Mouse (Mus musculus) kidney, embryonic 15.5 days (tissue): ENCODE data around the gene Acap1. TPM values are rescaled to one million over a fixed set of nuclear protein-coding genes. Genes with fewer than 3 reads are reported as not detected.

Source experiments
- ATAC-seq: fragments of 200-750 bp; cut with Nextera tagmentation; replicated peaks from 2 replicates; pipeline ENCODE4 v1.8.0; 2017; ENCODE audit warnings: moderate TSS enrichment; ENCODE audit not compliant: low FRiP score
- H3K27ac ChIP-seq: fragments of 300-500 bp; sonication (generic); 2 replicates; pipeline ENCODE4 v1.5.1; 2015; ENCODE audit warnings: mild to moderate bottlenecking, inconsistent platforms
- H3K27me3 ChIP-seq: fragments of 300-500 bp; sonication (generic); 2 replicates; pipeline ENCODE4 v1.6.1; 2015; ENCODE audit warnings: inconsistent platforms
- H3K36me3 ChIP-seq: fragments of 300-500 bp; sonication (generic); 2 replicates; pipeline ENCODE4 v1.6.1; 2015; ENCODE audit warnings: inconsistent platforms
- H3K4me1 ChIP-seq: fragments of 300-500 bp; sonication (generic); 2 replicates; pipeline ENCODE4 v1.6.1; 2015; ENCODE audit warnings: inconsistent platforms
- H3K4me2 ChIP-seq: fragments of 300-500 bp; sonication (generic); 2 replicates; pipeline ENCODE4 v1.6.1; 2015; ENCODE audit warnings: moderate library complexity, mild to moderate bottlenecking, inconsistent platforms
- H3K4me3 ChIP-seq: fragments of 300-500 bp; sonication (generic); replicated peaks from 2 replicates; pipeline ENCODE4 v1.5.1; 2015; ENCODE audit warnings: mild to moderate bottlenecking, inconsistent platforms
- H3K9ac ChIP-seq: fragments of 300-500 bp; sonication (generic); 2 replicates; pipeline ENCODE4 v1.6.1; 2015; ENCODE audit warnings: mild to moderate bottlenecking, inconsistent platforms
- H3K9me3 ChIP-seq: fragments of 300-500 bp; sonication (generic); replicated peaks from 2 replicates; pipeline ENCODE4 v1.6.1; 2016; ENCODE audit warnings: inconsistent platforms
- WGBS: fragments of 180-500 bp; shearing (Covaris S2); methylation state at CpG from one replicate; pipeline ENCODE4 v1.1.7; 2015; ENCODE audit warnings: mixed read lengths; 5-methylcytosine and 5-hydroxymethylcytosine counted together
- polyA plus RNA-seq: library from polyadenylated mRNA; unstranded; fragments of >200 nt; fragmentation: Nextera tagmentation; extraction: Ambion mirVana; gene quantifications from 2 replicates; pipeline ENCODE4 v1.2.1, GENCODE M21; 2015

Gene Acap1
- 0.58 and 0.62 TPM in 2 replicates for polyA plus RNA-seq

GRCm38 (mm10) chr11:69895291-69895690 lies at the start of gene Acap1:
Acap1 (minus strand) TSS chr11:69895539.
- no peak within 1 kb of the TSS for H3K4me2 ChIP-seq
- no peak for ATAC-seq
- no peaks in the 10 kb centered on the region for H3K9me3 ChIP-seq
- no peak within 1 kb of the TSS for H3K27ac ChIP-seq
- H3K4me1 ChIP-seq, result peaks cover 20% of the 10 kb centered on the region
- WGBS, result 69% methylated on average over 4 of the region's 4 CpGs
- no peak within 1 kb of the TSS for H3K9ac ChIP-seq
- H3K4me3 ChIP-seq, result no peak within 1 kb of the TSS
- no peaks in the 10 kb centered on the region for H3K36me3 ChIP-seq
- H3K27me3 ChIP-seq, result no peaks in the 10 kb centered on the region

GRCm38 (mm10) chr11:69940962-69941361 lies 45.6 kb upstream of the Acap1 start:
- no peak overlapping the region for H3K9ac ChIP-seq
- H3K4me3 ChIP-seq, result no peak overlapping the region
- no peak overlapping the region for H3K4me2 ChIP-seq
- H3K4me1 ChIP-seq, result peaks cover 40% of the 10 kb centered on the region
- H3K27ac ChIP-seq, result no peak overlapping the region
- peaks cover 26% of the 10 kb centered on the region for H3K27me3 ChIP-seq
- H3K36me3 ChIP-seq, result peaks cover 35% of the 10 kb centered on the region
- no peaks in the 10 kb centered on the region for H3K9me3 ChIP-seq
- WGBS, result 72% methylated on average over 4 of the region's 4 CpGs
- ATAC-seq, result no peak

- H3K4me3 ChIP-seq, result no peak overlapping the region
- WGBS, result 94% methylated on average over 17 of the region's 17 CpGs
- no peaks in the 10 kb centered on the region for H3K9me3 ChIP-seq
- no peak overlapping the region for H3K9ac ChIP-seq
- peaks cover 33% of the 10 kb centered on the region for H3K27me3 ChIP-seq
- H3K27ac ChIP-seq, result no peak overlapping the region
- no peak overlapping the region for H3K4me2 ChIP-seq
- peaks cover 45% of the 10 kb centered on the region for H3K4me1 ChIP-seq
- no peak for ATAC-seq
- peaks cover 27% of the 10 kb centered on the region for H3K36me3 ChIP-seq
These were observed 44.4 kb upstream of the Acap1 start for GRCm38 (mm10) chr11:69939731-69940130.

- H3K9me3 ChIP-seq, result no peaks in the 10 kb centered on the region
- peaks cover 51% of the 10 kb centered on the region for H3K4me1 ChIP-seq
- no peak overlapping the region for H3K4me2 ChIP-seq
- WGBS, result 54% methylated on average over 5 of the region's 5 CpGs
- ATAC-seq, result no peak
- peaks cover 22% of the 10 kb centered on the region for H3K36me3 ChIP-seq
- no peak overlapping the region for H3K9ac ChIP-seq
- no peak overlapping the region for H3K27ac ChIP-seq
- no peak overlapping the region for H3K4me3 ChIP-seq
- H3K27me3 ChIP-seq, result peaks cover 34% of the 10 kb centered on the region
These were observed 43.8 kb upstream of the Acap1 start for GRCm38 (mm10) chr11:69939181-69939580.

- 32% methylated on average over 9 of the region's 9 CpGs for WGBS
- Histone ChIP-seq H3K4me1 (peaks cover 54% of the 10 kb centered on the region), H3K27ac (0 out of 2 replicates have a peak overlapping the region, but pooled peaks have one; percentile 37), H3K27me3 (peaks cover 34% of the 10 kb centered on the region), H3K4me2 (no peak overlapping the region), H3K4me3 (no peak overlapping the region), H3K36me3 (peaks cover 16% of the 10 kb centered on the region), H3K9me3 (no peaks in the 10 kb centered on the region), H3K9ac (no peak overlapping the region)
- no peak for ATAC-seq
These were observed 43.2 kb upstream of the Acap1 start for GRCm38 (mm10) chr11:69938401-69938979.

GRCm38 (mm10) chr11:69937834-69938233 lies 42.5 kb upstream of the Acap1 start:
- no peak overlapping the region for H3K9ac ChIP-seq
- peaks cover 11% of the 10 kb centered on the region for H3K36me3 ChIP-seq
- peak overlapping the region; percentile 37 for H3K27ac ChIP-seq
- H3K4me2 ChIP-seq, result 0 out of 2 replicates have a peak overlapping the region, but pooled peaks have one; percentile 100
- peaks cover 54% of the 10 kb centered on the region for H3K4me1 ChIP-seq
- no peaks in the 10 kb centered on the region for H3K9me3 ChIP-seq
- no peak overlapping the region for H3K4me3 ChIP-seq
- peaks cover 34% of the 10 kb centered on the region for H3K27me3 ChIP-seq
- 72% methylated on average over 5 of the region's 5 CpGs for WGBS
- no peak for ATAC-seq

GRCm38 (mm10) chr11:69937385-69937784 lies 42.0 kb upstream of the Acap1 start:
- Histone ChIP-seq H3K9ac (no peak overlapping the region), H3K36me3 (peaks cover 7% of the 10 kb centered on the region; the same call in 1 of the 2 replicates), H3K27me3 (peaks cover 34% of the 10 kb centered on the region), H3K4me2 (peak overlapping the region; percentile 100), H3K4me1 (peaks cover 54% of the 10 kb centered on the region), H3K9me3 (no peaks in the 10 kb centered on the region), H3K4me3 (0 out of 2 replicates have a peak overlapping the region, but pooled peaks have one; percentile 57), H3K27ac (peak overlapping the region; percentile 37)
- 39% methylated on average over 4 of the region's 4 CpGs for WGBS
- ATAC-seq, result no peak

GRCm38 (mm10) chr11:69936714-69937347 lies 41.5 kb upstream of the Acap1 start:
- no peak for ATAC-seq
- no peak overlapping the region for H3K9ac ChIP-seq

GRCm38 (mm10) chr11:69936156-69936555 lies 40.8 kb upstream of the Acap1 start:
- Histone ChIP-seq H3K4me3 (peak overlapping the region; percentile 57), H3K27me3 (peaks cover 34% of the 10 kb centered on the region), H3K4me1 (peaks cover 54% of the 10 kb centered on the region), H3K9me3 (no peaks in the 10 kb centered on the region), H3K27ac (peak overlapping the region; percentile 37; the same call in 1 of the 2 replicates), H3K4me2 (peak overlapping the region; percentile 100), H3K36me3 (0 out of 2 replicates have a peak, but pooled peaks cover 4% of the 10 kb centered on the region), H3K9ac (peak overlapping the region; percentile 60)
- WGBS, result under 1% methylated on average over 30 of the region's 30 CpGs
- 0 out of 2 replicates have a peak, but pooled peaks have one; percentile 7 for ATAC-seq

More at GRCm38 (mm10) chr11:69936714-69937347, 41.5 kb upstream of the Acap1 start:
- H3K36me3 ChIP-seq, result 0 out of 2 replicates have a peak, but pooled peaks cover 7% of the 10 kb centered on the region
- H3K4me1 ChIP-seq, result peaks cover 54% of the 10 kb centered on the region
- H3K4me3 ChIP-seq, result peak overlapping the region; percentile 57
- no peaks in the 10 kb centered on the region for H3K9me3 ChIP-seq
- WGBS, result 25% methylated on average over 9 of the region's 9 CpGs
- H3K27ac ChIP-seq, result peak overlapping the region; percentile 11; the same call in 1 of the 2 replicates
- H3K4me2 ChIP-seq, result peak overlapping the region; percentile 100
- H3K27me3 ChIP-seq, result peaks cover 34% of the 10 kb centered on the region

GRCm38 (mm10) chr11:69935137-69935879 lies 40.0 kb upstream of the Acap1 start, which contains the start of gene Ybx2:
Ybx2 (plus strand) TSS chr11:69935796.
- Histone ChIP-seq H3K27ac (peak within 1 kb of the TSS; percentile 42; the same call in 1 of the 2 replicates), H3K9me3 (no peaks in the 10 kb centered on the region), H3K4me3 (peak within 1 kb of the TSS; percentile 57), H3K9ac (peak within 1 kb of the TSS; percentile 60), H3K4me1 (peaks cover 54% of the 10 kb centered on the region), H3K4me2 (peak within 1 kb of the TSS; percentile 100), H3K36me3 (0 out of 2 replicates have a peak, but pooled peaks cover 3% of the 10 kb centered on the region), H3K27me3 (peaks cover 34% of the 10 kb centered on the region)
- 1% methylated on average over 48 of the region's 62 CpGs for WGBS
- peak; percentile 89 for ATAC-seq

GRCm38 (mm10) chr11:69934681-69935080 lies 39.3 kb upstream of the Acap1 start:
- H3K4me2 ChIP-seq, result peak overlapping the region; percentile 100
- WGBS, result 14% methylated on average over 6 of the region's 6 CpGs
- no peak overlapping the region for H3K9ac ChIP-seq
- peaks cover 34% of the 10 kb centered on the region for H3K27me3 ChIP-seq
- no peaks in the 10 kb centered on the region for H3K9me3 ChIP-seq
- peaks cover 54% of the 10 kb centered on the region for H3K4me1 ChIP-seq
- no peaks in the 10 kb centered on the region for H3K36me3 ChIP-seq
- H3K27ac ChIP-seq, result no peak overlapping the region
- H3K4me3 ChIP-seq, result peak overlapping the region; percentile 25; the same call in 1 of the 2 replicates
- no peak for ATAC-seq
